Mouse (Mus musculus): ENCODE results near the gene Zdhhc8. TPM values are rescaled to one million over a fixed set of nuclear protein-coding genes. Genes with fewer than 3 reads are reported as not detected.
"Not testable (repeated sequence)": the region's sequence is repeated elsewhere in the genome, so short reads cannot be mapped to it uniquely, and the experiment has no call there.

Zdhhc8 gene
- polyA plus RNA-seq, 2 experiments from 2014 or later: 1.7 to 2.7 TPM

DNA sequence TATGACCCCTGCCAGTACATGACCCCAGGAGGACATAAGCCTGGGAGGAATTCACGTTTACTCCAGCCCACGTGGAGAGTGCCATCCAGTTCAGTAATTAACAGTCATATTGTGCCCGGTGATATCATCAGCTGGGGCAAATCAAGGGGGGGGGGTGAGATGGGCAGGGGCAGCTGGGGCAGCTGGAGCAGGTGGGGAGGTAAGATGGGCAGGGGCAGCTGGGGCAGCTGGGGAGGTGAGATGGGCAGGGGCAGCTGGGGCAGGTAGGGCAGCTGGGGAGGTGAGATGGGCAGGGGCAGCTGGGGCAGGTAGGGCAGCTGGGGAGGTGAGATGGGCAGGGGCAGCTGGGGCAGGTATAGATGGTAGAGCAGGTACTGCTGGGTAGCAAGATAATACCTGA lies 39.4 kb downstream of the Zdhhc8 start:
- ATAC-seq: not testable (repeated sequence)

DNA sequence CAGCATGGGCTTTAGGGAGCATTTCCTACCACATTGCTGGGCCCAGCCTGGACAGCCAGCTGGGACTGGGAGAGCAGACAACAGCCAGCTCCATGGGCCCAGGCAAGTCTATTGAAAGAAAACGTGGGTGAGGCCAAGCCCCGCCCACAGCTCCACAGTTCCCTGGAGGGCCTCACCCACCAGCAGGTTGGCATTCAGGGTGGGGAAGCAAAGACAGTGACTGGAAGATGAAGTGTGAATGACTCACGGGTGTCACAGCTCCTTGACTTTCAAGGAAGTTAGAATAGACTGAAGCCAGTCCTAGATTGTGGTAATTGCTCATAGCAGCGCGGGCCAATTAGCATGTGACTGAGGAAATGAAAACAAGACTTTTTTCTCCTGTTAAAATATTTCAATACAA lies 39.9 kb downstream of the Zdhhc8 start:
- ATAC-seq: no peak

DNA sequence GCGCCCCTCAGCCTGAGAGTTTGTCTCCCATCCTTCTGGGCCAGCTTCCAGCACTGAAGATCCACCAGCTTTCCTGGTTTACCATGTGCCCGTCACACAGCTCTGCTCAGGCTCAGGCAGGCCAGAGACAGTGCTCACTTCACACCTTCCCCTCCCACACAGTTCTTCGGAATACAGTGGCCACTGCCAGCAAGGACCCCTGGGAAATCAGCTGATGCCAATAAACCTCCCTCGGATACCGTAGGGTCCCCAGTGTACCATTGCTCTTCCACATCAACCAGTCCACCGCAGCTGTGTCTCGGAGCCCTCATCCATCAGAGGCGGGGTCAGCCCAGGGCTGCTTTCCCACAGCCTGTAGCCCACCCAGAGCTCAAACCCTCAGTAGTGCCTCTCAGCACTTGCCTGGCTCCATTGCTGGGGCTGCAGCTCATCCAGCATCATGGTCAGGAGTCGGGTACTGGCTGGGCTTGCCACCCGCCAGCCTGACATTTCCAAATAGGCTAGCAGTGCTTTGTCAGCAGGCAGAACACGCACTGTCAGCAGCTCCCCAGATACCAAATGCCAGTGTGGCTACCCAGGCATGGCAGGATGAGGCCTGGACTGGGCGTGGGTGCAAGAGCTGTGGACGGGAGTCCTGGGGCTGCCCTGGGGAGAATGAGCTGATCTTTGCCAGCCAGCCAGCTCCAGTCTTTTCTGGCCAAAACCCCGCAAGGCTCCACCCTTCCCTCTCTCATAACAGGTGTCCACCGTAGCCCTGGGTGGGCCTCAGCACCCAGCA lies 40.5 kb downstream of the Zdhhc8 start:
- ATAC-seq: no peak

DNA sequence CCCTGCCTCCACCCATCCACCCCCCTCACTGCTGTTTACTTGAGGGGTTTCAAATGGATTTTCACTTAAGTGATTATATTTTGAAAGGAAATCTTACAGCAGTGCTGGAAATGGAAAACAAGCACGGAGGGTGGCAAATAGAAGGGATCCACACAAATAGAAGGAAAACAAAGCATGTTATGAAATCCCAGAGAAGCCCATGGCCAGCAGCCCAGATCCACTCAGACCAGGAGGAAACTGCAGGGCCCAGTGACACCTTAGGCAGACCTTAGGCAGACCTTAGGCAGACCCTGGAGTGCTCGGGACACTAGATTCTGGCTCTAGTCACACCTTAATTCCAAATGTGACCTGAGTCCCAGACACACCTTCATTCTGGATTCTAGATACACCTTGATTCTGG lies 43.9 kb downstream of the Zdhhc8 start:
- ATAC-seq: no peak

DNA sequence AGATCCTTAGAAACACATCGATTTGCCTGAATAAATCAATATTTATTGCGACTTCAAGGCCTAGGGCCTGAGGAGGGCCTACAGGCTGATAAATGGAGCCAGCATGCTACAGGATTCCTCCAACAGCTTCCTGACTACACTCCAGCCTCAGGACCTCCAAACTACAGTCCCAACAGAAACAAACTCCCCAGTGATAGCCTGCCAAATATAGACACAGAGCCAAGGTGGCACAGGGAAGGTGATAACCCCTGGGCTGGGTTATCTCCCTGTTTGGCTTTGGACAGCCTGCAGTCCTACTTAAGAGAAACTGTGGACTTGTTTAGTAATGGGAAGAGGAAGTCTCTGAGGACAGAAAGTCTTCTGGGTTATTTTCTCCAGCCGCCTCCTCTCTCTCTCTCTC lies 47.7 kb downstream of the Zdhhc8 start:
- ATAC-seq: no peak

DNA sequence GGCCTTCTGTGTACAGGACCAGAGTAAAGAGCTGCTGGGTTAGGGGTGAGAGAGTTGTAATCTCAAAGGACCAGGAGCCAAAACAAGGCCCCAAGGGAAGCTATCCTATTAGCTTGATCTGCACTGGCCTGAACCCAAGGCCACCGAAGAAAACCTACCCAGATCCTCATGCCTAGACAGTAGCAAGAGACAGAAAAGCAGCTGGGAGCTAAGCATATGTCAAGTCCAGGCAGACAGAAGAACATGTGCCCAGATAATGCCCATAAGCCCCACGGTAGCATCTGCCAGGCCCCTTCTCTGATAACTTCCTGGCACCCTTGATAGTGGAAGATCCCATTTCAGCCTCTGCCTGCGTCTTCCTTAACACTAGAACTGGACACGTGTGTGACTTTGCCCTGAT lies 48.1 kb downstream of the Zdhhc8 start:
- no peak for ATAC-seq

DNA sequence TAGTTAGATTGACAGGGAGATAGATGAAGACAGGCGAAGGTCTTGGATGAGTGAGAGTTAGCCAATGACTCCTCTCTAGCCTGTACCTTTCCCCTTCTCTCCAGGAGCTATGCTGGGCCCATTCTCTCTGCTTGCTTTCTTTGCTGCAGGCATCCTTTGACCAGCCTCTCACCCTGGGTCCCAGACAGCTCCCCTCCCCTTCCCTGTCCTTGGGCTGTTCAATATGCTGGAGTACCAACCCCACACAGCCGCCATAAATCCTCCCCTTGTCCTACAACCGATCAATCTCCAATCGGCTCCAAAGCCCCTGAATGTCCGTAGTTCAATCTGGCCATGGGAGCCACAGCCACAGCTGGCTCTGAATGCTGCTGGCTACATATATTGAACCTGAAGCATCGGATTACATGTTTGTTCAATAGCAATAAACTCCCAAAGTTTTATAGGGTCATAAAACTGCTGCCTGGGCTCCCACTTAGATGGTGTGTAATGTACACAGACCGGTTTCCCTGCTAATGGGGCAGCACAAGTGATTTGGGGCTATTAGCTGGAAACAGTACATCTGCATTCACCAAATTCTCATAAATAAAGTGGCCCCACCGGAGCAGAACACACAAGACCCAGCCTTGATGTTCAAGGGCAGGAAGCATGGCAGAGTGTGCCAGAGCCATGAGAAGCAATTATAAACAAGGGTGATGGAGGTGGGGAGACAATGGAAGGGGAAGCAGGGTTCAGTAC lies 49.1 kb downstream of the Zdhhc8 start:
- ATAC-seq: no peak

DNA sequence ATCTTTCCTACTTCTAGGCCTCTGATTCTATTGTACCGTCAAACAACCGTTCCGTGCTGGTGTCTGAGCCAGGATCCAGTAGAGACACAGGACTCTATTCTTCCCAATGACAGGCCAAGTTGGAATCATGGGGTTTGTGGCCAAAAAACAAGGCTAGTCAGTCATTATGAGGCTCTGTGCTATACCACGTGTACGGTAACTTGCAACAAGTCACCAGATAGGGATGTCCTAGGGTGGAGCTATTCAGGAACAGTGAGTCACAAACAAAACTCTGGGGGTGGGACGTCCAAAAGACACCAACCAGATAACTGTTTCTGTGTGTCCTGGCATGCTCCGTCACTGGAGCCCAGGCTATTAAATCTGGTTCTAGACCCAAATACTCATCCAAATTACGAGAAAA lies 52.2 kb downstream of the Zdhhc8 start:
- no peak for ATAC-seq

DNA sequence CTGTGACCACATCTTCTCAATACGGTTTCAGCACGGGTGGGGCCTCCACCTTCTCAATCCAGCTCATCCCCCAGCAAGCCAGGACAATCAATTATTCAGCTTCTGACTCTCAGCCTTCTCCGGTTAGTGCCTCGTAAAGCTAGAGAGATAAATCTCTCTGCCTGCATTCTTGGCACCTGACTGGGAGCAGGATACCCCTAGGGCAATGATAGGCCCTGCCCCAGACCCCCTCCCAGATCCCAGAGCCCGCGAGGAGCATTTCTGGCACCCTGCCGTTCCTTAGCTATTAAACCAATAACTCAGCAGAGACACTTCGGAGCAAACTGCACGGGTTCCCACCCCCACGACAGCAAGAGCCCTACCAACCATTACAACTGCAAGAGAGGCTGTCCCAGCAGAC lies 53.5 kb downstream of the Zdhhc8 start:
- no peak for ATAC-seq

DNA sequence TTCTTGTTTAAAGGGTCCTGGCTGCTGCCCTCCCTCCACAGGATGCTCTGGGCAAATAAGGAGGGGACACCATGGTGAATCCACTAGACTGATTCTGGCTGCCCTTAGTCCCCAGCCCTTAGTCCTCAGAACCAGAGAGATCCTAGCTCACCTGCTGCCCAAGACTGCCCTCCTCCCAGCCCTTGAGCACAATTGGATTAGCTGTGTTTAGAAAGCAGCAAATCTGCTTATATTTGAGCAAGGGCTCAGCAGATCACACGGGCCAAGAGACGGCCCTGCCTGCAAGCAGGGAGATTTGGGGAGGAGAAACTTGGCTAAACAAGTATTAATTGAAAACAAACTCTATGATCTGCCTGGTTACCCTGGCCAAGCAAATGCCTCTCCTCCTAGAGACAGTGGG lies 55.3 kb downstream of the Zdhhc8 start:
- no peak for ATAC-seq

DNA sequence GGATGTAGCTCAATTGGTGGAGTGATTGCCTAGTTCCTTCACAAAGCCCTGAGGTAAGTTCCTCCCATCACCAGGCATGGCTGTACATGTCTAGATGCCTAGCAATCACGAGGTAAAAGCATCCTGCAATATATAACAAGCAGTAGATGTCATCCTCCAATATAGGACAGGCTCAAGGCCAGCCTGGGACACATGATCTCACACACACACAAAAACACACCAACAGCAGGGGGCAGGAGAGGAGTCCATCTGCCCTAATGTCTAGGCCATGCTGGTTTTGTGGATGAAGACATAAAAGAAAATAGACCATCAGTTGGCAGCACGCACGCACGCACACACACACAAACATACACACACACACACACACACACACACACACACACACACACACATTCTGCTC lies 58.2 kb downstream of the Zdhhc8 start:
- ATAC-seq: no peak

DNA sequence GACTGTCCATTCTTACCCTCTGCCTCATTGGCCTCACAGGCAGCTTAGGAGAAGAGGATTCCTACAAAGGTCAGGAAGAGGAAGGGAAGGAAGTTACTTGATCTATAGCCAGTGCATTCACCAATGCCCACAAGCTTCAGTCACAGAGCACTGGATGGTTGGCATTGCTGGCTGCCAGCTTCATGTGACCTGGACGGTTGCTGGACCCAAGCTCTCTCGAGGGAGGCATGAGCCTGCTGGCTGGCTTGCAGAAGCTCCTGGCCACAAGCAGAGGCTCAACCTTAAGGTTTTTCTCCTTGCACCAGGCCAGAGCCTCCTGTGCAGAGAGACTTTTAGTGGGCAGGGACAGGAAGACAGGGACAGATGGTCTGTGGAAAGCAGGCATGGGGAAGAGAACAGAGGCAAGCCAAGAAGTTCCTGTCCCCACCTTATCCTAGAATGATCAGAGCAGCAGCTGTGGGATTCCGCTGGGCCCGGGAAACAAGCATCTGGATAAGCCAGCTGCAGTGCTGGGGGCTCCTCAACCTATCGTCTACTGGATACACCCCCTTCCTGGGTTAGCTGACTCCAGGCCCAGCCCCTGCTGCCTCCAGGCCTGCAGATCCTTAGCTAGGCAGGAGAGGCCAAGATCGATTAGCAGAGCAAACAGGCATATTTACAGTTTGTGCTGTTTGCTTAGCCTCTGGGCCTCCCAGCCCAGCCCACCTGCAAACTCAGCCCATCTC lies 59.0 kb downstream of the Zdhhc8 start:
- ATAC-seq: no peak

DNA sequence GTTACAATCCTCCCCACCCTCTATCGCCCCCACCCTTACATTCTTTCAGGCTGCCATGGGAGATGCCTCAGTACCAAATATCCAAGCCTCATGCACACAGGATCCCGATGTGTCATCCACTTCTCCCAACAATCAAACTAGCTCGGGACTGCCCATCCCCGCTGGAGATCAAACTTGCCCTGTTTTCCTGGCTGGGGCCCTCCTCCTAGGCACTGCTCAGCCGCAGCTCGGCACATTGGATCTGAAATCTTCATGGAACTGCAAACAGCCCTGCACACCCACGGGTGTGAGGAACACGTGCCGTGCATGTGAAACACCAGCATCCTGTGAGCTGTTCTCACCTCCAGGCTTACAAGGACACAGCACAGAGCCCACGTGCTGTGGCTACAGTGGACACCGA lies 61.1 kb downstream of the Zdhhc8 start:
- ATAC-seq: no peak

DNA sequence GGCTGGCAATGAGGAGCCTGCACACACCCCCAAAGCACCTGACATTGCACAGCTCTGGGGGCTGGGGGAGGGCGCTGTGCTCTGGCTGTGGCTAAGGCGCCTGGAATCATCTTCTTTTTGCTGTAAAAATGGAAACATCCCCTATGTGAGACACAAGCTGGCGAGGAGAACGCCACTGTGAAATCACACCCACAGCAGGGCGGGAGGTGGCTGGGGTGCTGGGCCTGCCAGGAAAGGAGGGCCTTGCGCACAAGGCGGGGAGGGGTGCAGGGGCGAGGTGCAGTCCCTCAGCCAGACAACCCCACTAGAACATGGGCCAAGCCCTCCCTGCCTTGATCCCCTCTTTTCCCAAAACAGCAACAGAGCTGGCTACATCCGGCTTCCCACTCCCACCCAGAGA lies 61.7 kb downstream of the Zdhhc8 start:
- ATAC-seq: no peak

DNA sequence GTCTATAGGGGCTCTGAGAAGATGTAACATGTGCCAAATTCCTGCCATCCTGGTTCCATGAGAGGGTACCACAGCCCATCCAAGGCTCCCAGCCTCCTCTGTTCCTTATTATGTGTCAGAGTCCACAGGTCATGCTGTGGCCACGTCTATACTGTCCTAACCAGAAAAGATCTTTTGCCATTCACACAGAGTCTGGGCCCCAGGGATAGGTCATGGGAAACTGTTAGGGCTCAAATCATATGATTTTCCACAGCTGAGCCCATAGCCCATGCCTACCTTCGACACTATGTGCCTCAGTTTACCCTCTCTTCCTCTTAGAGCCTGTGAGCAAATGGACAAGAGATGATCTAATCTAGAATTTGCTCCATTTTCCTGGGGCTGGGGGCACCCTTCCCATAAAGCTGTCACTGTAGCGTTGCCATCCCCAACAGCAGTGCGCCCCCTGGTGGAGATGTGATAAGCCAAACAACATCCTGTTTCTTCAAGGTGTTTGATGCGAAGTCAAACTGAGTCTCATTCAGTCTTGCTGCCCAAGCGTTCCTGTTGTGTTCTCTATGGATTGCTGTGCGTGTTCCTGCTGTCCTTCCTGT lies 62.6 kb downstream of the Zdhhc8 start:
- no peak for ATAC-seq

Other genes with a start within 250 kb of the Zdhhc8 start
- gene Dgcr6, start 182.3 kb downstream of the Zdhhc8 start, polyA plus RNA-seq (2017; shearing (Covaris generic)): 10 to 100 TPM; 15.6 to 19.7 TPM
- 1 to 10 TPM; 2.9 to 4.2 TPM for gene Prodh, start 144.9 kb downstream of the Zdhhc8 start, polyA plus RNA-seq (2017; shearing (Covaris generic))
- gene Rtn4r, start 107.5 kb downstream of the Zdhhc8 start, polyA plus RNA-seq (2017; shearing (Covaris generic)): not detected
- not detected for gene Ccdc188, start 17.3 kb downstream of the Zdhhc8 start, polyA plus RNA-seq (2017; shearing (Covaris generic))
- gene Trmt2a, start 13.5 kb upstream of the Zdhhc8 start, polyA plus RNA-seq (2017; shearing (Covaris generic)): 10 to 100 TPM; 27.7 to 46.5 TPM
- gene Ranbp1, start 13.6 kb upstream of the Zdhhc8 start, polyA plus RNA-seq (2017; shearing (Covaris generic)): 100 to 1,000 TPM; 186 to 213 TPM
- gene Gm49776, start 23.2 kb upstream of the Zdhhc8 start, polyA plus RNA-seq (2017; shearing (Covaris generic)): not detected
- gene Dgcr8, start 54.1 kb upstream of the Zdhhc8 start, polyA plus RNA-seq (2017; shearing (Covaris generic)): 10 to 100 TPM; 22.0 to 24.5 TPM
- gene Tango2, start 113.0 kb upstream of the Zdhhc8 start, polyA plus RNA-seq (2017; shearing (Covaris generic)): 10 to 100 TPM; 55.4 to 58.0 TPM
- gene Arvcf, start 113.0 kb upstream of the Zdhhc8 start, polyA plus RNA-seq (2017; shearing (Covaris generic)): under 1 TPM; 0.51 to 0.93 TPM
- 10 to 100 TPM; 16.2 to 21.6 TPM for gene Txnrd2, start 191.2 kb upstream of the Zdhhc8 start, polyA plus RNA-seq (2017; shearing (Covaris generic))
- gene Comt, start 191.7 kb upstream of the Zdhhc8 start, polyA plus RNA-seq (2017; shearing (Covaris generic)): 10 to 100 TPM; 45.6 to 60.6 TPM

Measured in activated CD4-positive, CD25-positive, alpha-beta regulatory T cell, adult 4 months (primary cell).